Mouse (Mus musculus) heart, postnatal 25 days (tissue): ENCODE measurements around the gene Enah. TPM values are rescaled to one million over a fixed set of nuclear protein-coding genes. Genes with fewer than 3 reads are reported as not detected.

ENCODE experiments used
- DNase-seq: peaks from one replicate; pipeline ENCODE4 v3.0.0; 2022; ENCODE audit warnings: low spot score
- intact Hi-C: fragments of 180-260 bp; cut with DNase I; formaldehyde crosslinking; loops from one replicate; pipeline ENCODE4 v1.15.1; 2025
- total RNA-seq, 2 experiments: library from RNA; stranded (reverse); gene quantifications; 2 replicates each; pipeline ENCODE4 v1.2.3; 2021

The Enah gene
- total RNA-seq, 2 experiments from 2014 or later: 106 to 109 TPM

DNA sequence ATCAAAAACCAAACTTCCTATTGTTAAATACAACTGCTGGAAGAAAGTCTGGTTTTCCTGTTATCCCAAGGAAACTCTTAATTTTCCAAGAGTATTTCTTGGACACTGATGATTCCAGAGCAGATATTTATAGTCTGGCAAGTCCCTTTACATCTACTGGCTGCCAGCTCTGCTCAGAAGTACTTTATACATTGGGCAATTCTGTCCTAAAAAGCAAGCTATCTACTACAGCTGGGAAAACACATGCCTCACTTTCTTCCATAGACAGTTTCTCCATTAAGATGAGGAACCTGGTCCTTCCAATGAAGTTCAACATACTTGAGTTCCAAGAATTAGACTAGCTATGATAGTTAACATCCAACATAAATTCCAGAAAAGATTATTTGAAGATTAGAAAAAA is 44.9 kb downstream of the Enah start:
- no peak for DNase-seq
- intact Hi-C loops: loop anchor here (5.0 kb wide), 2 partner anchors 38 to 137 kb away; no protein-coding TSS in a partner anchor

DNA sequence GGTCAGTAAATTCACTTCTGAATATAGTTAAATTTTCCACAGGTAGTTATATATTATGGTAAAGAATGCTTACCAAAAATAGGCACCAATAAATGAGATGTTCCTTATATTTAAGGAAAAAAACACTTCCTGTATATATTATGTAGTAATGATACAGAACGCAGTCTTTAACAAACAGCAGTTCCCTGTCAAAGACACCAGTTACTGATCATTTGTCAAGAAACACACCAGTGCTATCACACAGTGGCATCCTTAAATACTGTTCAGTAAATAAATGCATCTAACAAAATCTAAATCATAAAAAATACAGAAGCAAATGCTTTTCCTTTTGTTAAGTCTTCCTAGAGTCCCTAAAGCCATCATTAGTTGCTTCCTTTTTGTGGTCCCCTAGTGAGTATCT is 54.5 kb downstream of the Enah start:
- DNase-seq: no peak
- intact Hi-C loops: no loop called here

DNA sequence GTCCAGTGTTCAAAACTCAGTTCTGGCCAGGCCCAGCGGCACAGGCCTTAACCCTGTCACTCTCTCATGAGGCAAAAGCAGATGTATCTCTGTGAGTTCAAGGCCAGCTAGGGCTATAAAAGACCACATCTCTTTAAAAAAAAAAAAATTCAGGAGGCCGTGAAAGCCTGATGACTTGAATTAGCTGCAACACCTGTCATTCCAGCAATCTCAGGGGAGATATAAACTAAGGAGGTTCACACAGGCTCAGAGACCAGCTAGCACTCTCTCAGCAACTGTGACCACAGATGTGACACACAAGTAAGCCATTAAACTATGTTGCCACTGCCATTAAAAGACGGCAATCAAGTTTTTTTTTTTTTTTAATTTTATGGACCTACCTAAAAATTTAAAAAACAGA is 56.0 kb downstream of the Enah start:
- DNase-seq: no peak
- intact Hi-C loops: no loop called here

DNA sequence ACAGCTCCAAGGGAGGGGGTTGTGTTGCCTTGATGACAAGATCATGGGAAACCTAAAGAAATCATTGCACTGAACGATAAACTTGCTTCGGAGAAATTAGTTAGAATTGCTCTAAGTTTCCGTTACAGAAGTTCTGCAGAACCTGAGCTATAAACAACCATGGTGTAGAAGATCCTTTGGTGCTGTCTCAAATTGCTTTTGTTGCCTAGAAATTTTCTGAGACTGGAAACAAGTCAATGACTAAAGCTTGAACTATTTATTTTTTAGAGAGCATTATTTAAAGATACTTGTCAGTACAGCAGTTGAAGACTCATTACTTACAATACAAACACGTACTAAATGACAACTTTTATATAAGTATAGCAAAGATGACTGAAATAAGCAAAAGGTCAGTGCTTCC is 56.4 kb downstream of the Enah start:
- DNase-seq: no peak
- intact Hi-C loops: no loop called here

DNA sequence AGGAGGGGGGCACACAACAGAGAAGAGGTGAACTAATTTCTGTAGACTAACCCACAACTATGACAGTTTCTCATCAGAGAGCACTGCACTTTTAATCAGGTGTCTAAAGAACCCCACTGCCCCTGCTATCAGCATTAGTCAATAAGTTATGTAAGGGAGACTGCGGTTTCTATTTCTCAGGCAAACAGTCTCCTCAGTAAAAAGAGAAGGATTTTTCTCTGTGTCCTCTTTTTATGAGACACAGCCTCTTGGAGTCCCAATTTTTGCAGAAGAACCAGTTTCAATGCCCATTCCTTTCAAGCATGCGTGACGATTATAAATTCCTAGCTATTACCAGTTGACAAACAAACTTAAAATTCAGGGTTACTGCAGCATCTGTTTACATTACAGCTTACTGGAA is 59.4 kb downstream of the Enah start:
- DNase-seq: no peak
- intact Hi-C loops: no loop called here

DNA sequence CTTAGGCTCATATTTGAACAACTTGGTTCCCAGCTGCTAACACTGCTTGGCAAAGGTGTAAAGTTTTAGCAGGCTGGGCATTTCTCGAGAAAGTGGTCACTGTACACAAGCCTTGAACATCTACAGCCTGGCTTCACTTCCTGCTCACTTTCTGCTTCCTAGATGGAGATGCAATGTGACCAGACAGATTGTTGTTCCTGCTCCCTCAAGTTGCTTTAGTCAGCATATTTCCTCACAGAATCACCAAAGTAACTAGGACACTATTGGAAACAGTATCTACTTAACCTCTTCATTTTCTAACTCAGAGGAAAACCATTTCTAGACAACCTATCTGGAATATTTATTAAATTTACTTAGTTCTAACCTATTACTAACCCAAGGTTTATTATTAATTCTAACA is 61.4 kb downstream of the Enah start:
- intact Hi-C loops: no loop called here
- no peak for DNase-seq

DNA sequence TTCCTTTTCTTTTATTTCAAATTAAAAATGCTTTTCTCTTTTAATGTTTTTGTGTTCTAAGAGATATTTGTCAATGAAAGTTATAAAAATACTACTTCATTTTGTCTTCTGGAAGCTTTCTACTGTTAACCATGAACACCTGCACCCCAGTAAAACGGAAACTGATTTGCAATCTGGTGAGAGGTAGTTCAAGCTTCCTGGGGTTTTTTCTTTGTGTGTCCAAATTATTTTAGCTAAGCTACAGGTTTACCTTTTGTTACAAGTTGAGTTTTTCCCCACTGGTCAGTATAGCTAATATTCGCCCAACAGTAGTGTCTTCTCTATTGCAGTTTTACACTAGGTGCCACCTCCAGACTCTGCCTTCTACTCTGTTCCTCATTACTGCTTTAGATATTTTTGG is 62.1 kb downstream of the Enah start:
- intact Hi-C loops: no loop called here
- DNase-seq: no peak

DNA sequence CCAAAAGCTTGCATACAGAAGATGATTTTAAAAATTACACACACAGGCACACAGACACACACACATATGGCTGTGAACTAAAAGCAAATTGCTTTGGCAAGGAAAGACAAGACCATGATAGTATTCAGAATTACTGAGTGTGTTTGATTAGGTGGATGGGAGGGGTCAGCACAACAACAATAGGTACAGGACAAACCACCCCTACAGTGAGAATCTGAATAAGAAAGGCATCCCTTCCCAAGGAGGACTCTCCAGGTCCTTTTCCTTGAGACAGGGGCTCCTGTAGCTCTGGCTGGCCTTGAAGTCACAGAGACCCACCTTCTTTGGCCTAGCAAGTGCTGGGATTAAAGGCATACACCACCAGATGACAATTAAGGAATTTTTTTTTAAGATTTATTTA is 66.2 kb downstream of the Enah start:
- DNase-seq: no peak
- intact Hi-C loops: no loop called here

DNA sequence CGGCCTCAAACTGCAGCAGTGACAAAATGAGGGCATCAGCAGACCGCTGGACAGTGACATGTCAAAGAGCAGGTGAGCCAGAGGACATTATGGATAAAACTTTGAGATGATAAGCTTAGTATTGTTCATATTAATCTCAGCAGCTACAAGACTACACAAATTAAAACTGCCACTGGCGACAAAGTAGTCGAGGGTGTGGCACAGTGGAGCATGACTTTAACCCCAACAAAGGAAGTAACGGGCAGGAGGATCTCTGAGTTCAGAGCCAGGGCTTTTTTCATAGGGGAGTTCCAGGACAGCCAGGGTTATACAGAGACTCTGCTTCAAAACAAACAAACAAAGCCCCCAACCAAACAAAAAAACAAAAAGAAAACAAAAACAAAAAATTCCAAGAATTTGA is 68.5 kb downstream of the Enah start:
- intact Hi-C loops: no loop called here
- no peak for DNase-seq

DNA sequence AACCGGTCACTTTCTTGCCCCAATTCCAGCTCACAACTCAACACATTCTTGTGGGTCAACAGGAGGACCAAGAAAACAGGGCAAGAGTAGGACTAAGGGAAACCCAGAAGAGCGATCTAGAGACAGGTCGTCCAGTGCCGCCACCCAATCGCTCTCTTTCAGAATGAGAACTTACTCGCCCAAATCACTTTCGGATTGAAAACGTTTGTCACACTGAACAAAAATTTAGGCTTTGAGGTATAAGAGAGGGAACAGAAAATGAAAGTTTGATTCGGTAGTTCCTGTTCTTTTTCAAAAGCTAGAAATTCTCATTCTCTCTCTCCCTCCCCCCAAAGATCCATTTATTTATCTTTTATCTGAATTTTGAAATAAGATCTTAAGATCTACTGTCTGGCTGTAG is 69.1 kb downstream of the Enah start:
- DNase-seq: no peak
- intact Hi-C loops: no loop called here

DNA sequence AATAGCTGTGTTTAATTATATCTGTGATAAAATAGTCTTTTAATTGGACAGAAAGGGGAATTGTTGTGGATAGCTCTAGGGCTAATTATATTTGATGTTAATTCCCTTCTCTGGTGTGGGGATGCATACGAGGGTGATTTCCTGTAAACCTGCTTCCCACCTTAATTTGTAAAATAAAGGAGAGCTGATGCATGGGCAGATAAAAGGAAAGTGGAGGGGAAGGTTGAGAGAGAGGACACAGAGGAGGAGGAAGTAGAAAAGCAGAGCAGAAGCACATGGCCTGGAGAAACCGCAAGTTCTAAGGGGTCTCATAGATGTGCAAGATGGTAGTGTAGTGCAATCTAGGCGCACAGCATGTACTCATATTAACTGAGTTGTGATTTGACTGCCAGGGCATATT is 71.6 kb downstream of the Enah start:
- intact Hi-C loops: no loop called here
- DNase-seq: no peak

DNA sequence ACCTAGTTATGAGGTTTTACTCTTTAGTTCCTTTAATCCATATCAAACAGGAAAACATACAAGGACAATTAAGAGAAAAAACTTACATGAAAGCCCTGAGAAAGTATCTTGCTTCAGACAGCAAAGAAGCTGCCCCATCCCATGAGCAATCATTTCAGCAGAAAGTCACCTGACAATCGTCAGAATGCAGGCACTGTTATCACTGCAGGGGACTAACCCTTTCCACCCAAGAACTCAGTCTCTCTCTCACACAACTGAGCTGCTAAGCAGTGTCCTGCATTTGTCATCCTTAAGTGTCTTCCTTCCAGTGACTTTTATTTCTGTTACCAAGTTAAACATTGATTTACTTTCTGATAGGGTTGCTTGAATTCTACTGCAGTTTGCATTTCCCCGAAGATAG is 82.7 kb downstream of the Enah start:
- intact Hi-C loops: loop anchor here (5.0 kb wide), 1 partner anchor 40 kb away; no protein-coding TSS in a partner anchor
- no peak for DNase-seq

DNA sequence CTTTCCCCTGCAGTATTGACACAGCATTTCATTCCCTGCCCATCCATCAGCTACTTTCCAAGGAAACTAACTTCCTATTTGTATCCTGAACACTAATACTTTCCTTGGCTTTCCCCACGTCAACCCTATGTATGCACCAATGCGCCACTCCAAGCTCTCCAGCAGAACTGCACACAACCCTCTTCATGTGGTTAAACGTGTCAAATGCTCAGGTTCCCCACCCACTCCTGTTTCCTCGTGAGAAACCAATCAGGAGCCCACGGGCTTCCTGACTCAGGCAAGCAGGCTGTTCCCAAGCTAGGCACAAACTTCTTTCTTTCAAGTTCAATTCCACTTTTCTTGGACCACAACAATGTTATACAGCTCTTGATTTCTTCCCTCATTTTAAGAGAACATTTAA is 91.4 kb downstream of the Enah start:
- no peak for DNase-seq
- intact Hi-C loops: no loop called here

DNA sequence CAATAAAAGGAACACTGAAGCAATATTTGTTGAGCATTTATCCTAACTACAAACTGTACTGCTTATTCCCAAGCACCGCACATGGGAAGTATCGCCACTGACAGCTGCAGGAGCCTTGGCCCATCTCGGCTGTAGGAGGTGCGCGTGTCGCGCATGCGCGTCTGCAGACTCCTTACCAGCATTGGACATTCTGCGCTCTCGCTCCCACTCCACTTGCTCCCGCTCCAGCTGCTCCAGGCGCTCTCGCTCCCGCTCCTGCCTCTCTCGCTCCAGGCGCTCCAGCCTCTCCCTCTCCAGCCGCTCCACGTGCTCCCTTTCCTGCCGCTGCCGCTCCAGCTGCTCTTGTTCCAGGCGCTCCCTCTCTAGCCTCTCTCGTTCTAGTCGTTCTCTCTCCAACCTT is 96.4 kb downstream of the Enah start:
- peak; percentile 17 for DNase-seq
- intact Hi-C loops: no loop called here

DNA sequence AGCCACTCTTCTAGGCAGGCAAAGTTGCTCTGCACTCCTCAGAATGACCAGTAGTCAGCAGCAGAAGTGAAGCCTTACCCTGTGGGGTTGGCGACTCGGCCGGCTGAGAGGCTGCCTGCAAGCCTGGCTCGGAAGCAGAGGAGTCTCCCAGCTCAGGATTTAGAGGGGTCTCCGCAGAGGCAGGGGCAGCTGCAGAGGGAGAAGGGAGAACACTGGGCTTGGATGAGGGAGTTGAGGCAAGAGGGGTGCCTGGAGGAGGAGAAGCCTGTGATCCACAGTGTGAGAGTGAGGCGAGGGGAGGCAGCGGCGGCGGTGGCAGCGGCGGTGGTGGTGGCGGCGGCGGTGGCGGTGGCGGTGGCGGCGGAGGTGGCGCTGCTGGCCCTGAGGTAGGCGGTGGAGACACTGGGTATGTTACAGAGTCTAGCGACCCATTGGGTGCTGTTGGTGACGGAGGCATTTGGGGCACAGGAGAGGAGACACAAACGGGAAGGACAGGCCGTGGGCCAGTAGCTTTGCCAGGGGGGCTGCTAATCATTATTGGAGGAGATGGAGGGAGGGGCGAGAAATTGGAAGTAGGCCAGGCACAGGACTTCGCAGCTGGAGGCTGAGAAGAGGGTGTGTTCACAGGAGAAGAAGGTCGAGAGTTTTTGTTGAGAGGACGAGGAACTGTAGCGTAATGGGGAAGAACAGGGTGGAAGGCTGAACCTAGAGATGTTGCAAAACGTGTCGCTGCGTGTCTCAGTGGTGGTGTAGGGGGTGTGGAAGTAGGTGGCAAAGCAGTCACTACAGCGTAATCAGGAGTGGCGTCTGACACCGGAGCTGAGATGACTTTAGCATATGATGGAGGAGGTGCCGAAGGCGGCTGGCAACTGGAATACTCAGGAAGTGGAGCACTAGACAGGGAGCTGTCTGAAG is 98.0 kb downstream of the Enah start:
- intact Hi-C loops: no loop called here

DNA sequence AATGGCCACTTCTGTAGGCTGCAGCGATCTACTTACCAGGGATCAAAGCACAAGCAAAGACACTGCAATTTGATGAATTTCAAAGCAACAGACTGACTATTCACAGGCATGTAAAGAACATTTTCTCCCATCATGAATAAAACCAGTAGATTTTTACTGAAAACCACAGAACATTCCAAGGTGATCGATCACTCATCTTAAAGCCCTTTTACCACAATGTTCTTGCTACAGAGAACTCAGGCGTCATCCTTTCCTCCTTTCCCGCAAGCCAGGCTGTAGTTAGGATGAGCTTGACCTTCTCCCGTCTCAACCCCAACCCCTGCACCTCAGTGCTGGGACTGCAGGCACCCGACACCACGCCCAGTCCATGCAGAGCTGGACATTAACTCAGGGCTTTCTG is 107.9 kb downstream of the Enah start:
- intact Hi-C loops: no loop called here
- DNase-seq: no peak

More for the DNA sequence above, 98.0 kb downstream of the Enah start:
- DNase-seq: no peak

DNA sequence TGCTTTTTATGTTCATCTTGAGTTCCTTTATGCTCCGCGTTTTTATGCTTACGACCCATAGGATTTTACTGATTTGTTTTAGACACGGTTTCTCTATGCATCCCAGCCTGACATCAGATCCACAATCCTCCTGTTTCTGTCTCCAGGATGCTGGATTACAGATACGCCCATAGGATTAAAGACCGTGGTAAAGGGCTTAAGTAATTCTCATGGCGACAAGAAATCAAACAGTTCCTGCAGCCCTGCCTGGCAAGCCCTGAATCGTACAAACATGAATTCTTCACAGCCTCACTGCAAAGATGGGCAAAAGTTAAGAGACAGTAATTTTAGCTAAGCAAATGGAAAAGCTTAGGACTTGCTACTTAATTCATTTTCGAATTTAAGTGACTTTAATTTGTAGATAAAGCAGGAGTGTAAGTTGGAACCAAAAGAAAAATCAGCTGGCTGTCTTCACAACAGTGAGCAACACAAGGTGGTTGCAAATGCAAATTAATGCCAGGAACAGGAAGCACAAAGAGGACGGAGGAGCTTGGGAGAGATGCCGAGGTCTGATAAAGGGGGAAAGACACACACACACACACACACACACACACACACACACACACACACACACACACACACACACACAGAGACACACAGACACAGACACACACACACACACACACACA is 118.0 kb downstream of the Enah start:
- DNase-seq: no peak
- intact Hi-C loops: no loop called here

DNA sequence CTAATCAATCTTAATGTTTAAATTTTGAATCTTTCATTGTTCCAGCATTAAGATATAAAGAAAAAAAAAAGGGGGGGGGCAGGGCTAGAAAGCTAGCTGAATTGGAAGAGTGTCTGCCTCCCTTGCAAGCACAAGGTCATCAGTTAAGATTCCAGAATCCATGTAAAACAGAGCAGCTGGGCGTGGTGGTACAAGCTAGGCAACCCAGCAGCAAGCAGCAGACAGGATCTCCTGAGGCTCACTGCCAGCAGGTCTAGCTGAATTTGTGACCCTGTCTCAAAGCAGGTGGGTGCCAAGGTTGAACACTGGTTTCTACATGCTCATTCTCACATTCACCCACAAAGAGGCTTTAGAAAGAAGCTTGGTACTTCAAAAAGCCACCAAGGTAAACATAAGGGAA is 118.9 kb downstream of the Enah start:
- DNase-seq: no peak
- intact Hi-C loops: no loop called here

DNA sequence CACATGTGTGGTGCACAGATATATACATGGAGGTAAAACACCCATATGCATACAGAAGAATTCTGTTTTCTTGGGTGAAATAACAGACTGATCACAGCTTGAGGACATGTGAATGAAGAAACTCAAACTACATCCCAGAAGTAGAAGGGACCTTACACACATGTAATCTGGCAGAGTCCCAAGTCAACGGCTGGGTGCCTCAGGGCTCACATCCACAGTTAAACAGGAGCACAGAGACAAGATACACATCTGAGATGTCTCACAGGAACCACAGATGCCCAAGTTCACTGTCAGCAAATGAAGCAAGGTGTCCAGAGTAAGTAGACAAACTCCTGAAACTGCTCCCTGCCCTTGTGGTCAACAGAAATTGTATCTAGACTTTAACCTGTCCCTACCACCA is 120.8 kb downstream of the Enah start:
- intact Hi-C loops: no loop called here

DNA sequence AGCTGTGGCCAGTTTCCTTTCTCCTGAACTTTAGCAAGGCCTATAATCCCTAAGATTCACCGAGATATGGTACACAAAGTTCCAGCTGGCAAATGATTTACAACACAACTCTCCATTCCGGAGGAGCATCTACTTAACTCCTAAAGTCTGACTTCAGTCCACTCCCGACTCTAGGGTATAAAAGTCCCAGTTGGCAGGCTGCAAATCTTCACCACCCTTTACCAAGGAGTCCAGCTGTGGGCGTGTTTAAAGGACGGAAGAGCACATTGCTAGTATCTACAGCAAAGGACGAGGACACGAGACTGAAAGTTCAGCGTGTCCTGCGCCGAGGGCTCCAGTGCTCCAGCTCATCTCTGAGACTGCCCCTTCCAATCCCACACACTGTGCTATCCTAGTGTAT is 122.8 kb downstream of the Enah start:
- intact Hi-C loops: no loop called here
- no peak for DNase-seq

More for the DNA sequence above, 120.8 kb downstream of the Enah start:
- DNase-seq: no peak

DNA sequence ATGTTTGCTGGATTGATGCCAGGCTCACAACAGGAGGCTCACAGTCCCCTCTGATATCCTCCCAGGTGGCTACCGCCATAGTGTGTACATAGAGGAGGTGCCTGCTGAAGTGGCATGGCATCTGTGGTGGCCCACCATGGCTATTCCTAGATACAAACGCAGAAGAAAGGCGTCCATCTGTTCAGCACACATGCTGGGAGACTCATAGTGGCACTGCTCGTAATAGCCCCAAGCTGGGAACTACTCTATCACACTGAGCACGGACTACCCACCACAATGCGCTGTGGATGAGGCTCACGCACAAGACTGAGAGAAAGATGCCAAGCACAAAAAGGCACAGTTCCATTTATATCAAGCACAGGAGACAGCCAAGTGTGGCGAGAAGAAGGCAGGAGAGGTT is 126.1 kb downstream of the Enah start:
- intact Hi-C loops: no loop called here
- no peak for DNase-seq
